Mouse (Mus musculus) stomach, embryonic 14.5 days (tissue): Measurements from ENCODE around the gene Abcc3. TPM values are rescaled to one million over a fixed set of nuclear protein-coding genes. Genes with fewer than 3 reads are reported as not detected.

ENCODE experiments used
- ATAC-seq: fragments of 200-750 bp; cut with Nextera tagmentation; 2 replicates; pipeline ENCODE4 v1.8.0; 2017; ENCODE audit warnings: low read depth, moderate TSS enrichment; ENCODE audit not compliant: insufficient number of reproducible peaks, insufficient read depth, low FRiP score
- H3K27ac ChIP-seq: fragments of 300-500 bp; sonication (generic); 2 replicates; pipeline ENCODE4 v1.5.1; 2014; ENCODE audit warnings: mild to moderate bottlenecking, low read length, moderate library complexity, mixed read lengths
- H3K27me3 ChIP-seq: fragments of 300-500 bp; sonication (generic); 2 replicates; pipeline ENCODE4 v1.6.1; 2014; ENCODE audit warnings: low read length, control low read depth, mixed read lengths; ENCODE audit not compliant: control insufficient read depth, insufficient read depth
- H3K36me3 ChIP-seq: fragments of 300-500 bp; sonication (generic); 2 replicates; pipeline ENCODE4 v1.6.1; 2014; ENCODE audit warnings: mild to moderate bottlenecking, control low read depth, low read length, moderate library complexity, mixed read lengths; ENCODE audit not compliant: control insufficient read depth, insufficient read depth
- H3K4me1 ChIP-seq: fragments of 300-500 bp; sonication (generic); 2 replicates; pipeline ENCODE4 v1.6.1; 2014; ENCODE audit warnings: low read length, control low read depth, mixed read lengths; ENCODE audit not compliant: control insufficient read depth, insufficient read depth
- H3K4me2 ChIP-seq: fragments of 300-500 bp; sonication (generic); replicated peaks from 2 replicates; pipeline ENCODE4 v1.6.1; 2014; ENCODE audit warnings: low read depth, low read length, control low read depth
- H3K4me3 ChIP-seq: fragments of 300-500 bp; sonication (generic); 2 replicates; pipeline ENCODE4 v1.5.1; 2014; ENCODE audit warnings: low read depth, low read length, control low read depth
- H3K9ac ChIP-seq: fragments of 300-500 bp; sonication (generic); replicated peaks from 2 replicates; pipeline ENCODE4 v1.6.1; 2014; ENCODE audit warnings: low read depth, mild to moderate bottlenecking, control low read depth, low read length, moderate library complexity, mixed read lengths
- H3K9me3 ChIP-seq: fragments of 300-500 bp; sonication (generic); 2 replicates; pipeline ENCODE4 v1.6.1; 2016; ENCODE audit warnings: low read depth, low read length, control low read depth; ENCODE audit not compliant: control insufficient read depth
- WGBS: fragments of 180-500 bp; shearing (Covaris S2); extraction: QIAGEN DNeasy Blood & Tissue Kit; methylation state at CpG from one replicate; pipeline ENCODE4 v1.1.7; 2014; 5-methylcytosine and 5-hydroxymethylcytosine counted together
- polyA plus RNA-seq: library from polyadenylated mRNA; unstranded; fragments of >200 nt; fragmentation: Nextera tagmentation; extraction: Ambion mirVana; gene quantifications from 2 replicates; pipeline ENCODE4 v1.2.1, GENCODE M21; 2014

The Abcc3 gene
- polyA plus RNA-seq, 1 experiment from 2014 or later, result 4.5 TPM

- H3K4me1 ChIP-seq, result peaks cover 26% of the 10 kb centered on the region
- ATAC-seq, result no peak
- 43% methylated on average over 1 of the region's 1 CpGs for WGBS
- H3K36me3 ChIP-seq, result no peaks in the 10 kb centered on the region; the same call in 1 of the 2 replicates
- H3K27ac ChIP-seq, result no peak overlapping the region
- H3K27me3 ChIP-seq, result no peaks in the 10 kb centered on the region
- no peak overlapping the region for H3K9ac ChIP-seq
- no peak overlapping the region for H3K4me3 ChIP-seq
- no peaks in the 10 kb centered on the region for H3K9me3 ChIP-seq
- H3K4me2 ChIP-seq, result no peak overlapping the region
These were observed 77.5 kb downstream of the Abcc3 start for GRCm38 (mm10) chr11:94315308-94315707.

- Histone ChIP-seq H3K27me3 (no peaks in the 10 kb centered on the region), H3K4me3 (no peak overlapping the region), H3K27ac (no peak overlapping the region), H3K4me1 (peaks cover 26% of the 10 kb centered on the region), H3K36me3 (no peaks in the 10 kb centered on the region; the same call in 1 of the 2 replicates), H3K4me2 (no peak overlapping the region), H3K9ac (no peak overlapping the region), H3K9me3 (no peaks in the 10 kb centered on the region)
- WGBS, result 47% methylated on average over 2 of the region's 2 CpGs
- no peak for ATAC-seq
These were observed 78.6 kb downstream of the Abcc3 start for GRCm38 (mm10) chr11:94314098-94314652.

DNA sequence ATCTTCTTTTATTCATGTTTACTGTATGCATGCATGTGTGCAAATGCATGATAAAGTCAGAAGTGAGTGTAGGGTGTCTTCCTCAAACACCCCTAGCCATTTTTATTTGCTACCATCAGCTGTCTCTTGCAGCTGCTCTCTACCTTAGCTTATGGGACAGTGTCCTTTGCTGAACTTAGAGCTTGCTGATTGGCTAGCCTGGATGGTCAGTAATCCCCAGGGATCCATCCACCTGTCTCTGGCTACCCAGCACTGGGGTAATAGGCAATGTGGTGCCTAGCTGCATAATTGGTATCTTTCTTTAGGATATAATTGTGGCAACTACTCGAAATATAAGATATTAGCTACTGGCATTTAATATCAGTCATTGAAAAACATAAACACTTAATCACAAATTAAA, 80.1 kb downstream of the Abcc3 start:
- H3K27ac ChIP-seq, result no peak overlapping the region
- no peak overlapping the region for H3K9ac ChIP-seq
- H3K4me1 ChIP-seq, result peaks cover 22% of the 10 kb centered on the region
- H3K4me2 ChIP-seq, result no peak overlapping the region
- 72% methylated on average over 1 of the region's 1 CpGs for WGBS
- H3K4me3 ChIP-seq, result no peak overlapping the region
- H3K36me3 ChIP-seq, result no peaks in the 10 kb centered on the region; the same call in 1 of the 2 replicates
- no peaks in the 10 kb centered on the region for H3K9me3 ChIP-seq
- no peaks in the 10 kb centered on the region for H3K27me3 ChIP-seq
- ATAC-seq, result no peak

DNA sequence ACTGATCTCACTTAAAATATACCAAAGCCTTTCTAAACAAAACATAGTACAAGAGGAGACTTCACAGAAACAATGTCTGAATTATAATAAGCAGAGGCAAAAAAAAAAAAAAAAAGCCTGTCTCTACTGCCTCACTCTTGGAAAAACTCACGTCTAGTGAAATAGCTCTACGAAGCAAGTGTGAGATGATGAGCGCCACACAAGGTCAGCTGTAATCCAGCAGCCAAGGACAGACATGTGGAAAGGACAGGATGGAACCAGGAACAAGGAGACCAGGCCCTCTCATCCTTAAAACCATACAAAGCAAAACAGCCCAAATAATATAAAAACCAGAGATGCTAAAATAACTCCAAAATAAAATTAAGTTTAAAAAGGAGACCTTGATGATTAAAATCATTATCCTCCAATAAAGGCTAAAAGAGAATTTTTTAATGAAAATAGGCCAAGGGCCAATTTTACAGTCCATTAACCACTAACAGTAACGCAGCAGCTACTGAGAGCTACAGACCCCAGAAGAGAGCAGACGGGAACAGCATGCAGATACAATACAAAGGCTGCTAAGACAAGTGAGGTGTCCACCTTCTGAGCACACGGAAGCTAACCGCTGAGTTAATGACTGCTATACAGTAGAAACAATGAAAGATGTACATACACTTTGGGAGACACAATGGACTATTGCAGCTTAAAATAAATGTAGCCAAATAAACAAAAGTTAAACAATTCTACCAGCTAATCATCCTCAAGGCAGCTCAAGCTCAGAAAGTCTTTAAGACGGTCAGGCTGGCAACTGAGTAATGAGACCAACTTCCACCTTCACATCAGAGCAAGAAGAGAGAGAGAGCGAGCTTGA, 97.6 kb downstream of the Abcc3 start:
- Histone ChIP-seq H3K4me3 (no peak overlapping the region), H3K27ac (no peak overlapping the region), H3K27me3 (no peaks in the 10 kb centered on the region), H3K4me2 (no peak overlapping the region), H3K9ac (no peak overlapping the region), H3K4me1 (no peaks in the 10 kb centered on the region), H3K9me3 (no peaks in the 10 kb centered on the region), H3K36me3 (peaks cover 92% of the 10 kb centered on the region)
- WGBS, result 84% methylated on average over 9 of the region's 9 CpGs
- ATAC-seq, result no peak

Other genes with a start within 250 kb of the Abcc3 start
- 24.2 and 30.5 TPM in 2 replicates for gene Tob1, start 181.5 kb downstream of the Abcc3 start, polyA plus RNA-seq
- 1.3 and 1.6 TPM in 2 replicates for gene Wfikkn2, start 147.0 kb downstream of the Abcc3 start, polyA plus RNA-seq
- gene Gm21885, start 111.1 kb downstream of the Abcc3 start, polyA plus RNA-seq, result 0.56 TPM in 1 of 2 replicates, not detected in the other
- 116 and 124 TPM in 2 replicates for gene Luc7l3, start 71.0 kb downstream of the Abcc3 start, polyA plus RNA-seq
- gene Ankrd40, start 65.0 kb downstream of the Abcc3 start, polyA plus RNA-seq, result 17.4 and 19.2 TPM in 2 replicates
- gene Cacna1g, start 81.2 kb upstream of the Abcc3 start, polyA plus RNA-seq, result 13.5 and 17.6 TPM in 2 replicates
- gene Spata20, start 93.2 kb upstream of the Abcc3 start, polyA plus RNA-seq, result 0.13 and 0.48 TPM in 2 replicates
- 7.5 and 11.1 TPM in 2 replicates for gene Epn3, start 107.0 kb upstream of the Abcc3 start, polyA plus RNA-seq
- 1.6 and 2.1 TPM in 2 replicates for gene Mycbpap, start 128.7 kb upstream of the Abcc3 start, polyA plus RNA-seq
- gene Rsad1, start 156.3 kb upstream of the Abcc3 start, polyA plus RNA-seq, result 3.1 and 3.4 TPM in 2 replicates
- gene Chad, start 172.1 kb upstream of the Abcc3 start, polyA plus RNA-seq, result 5.0 and 7.1 TPM in 2 replicates
- gene Acsf2, start 208.9 kb upstream of the Abcc3 start, polyA plus RNA-seq, result 7.1 and 9.3 TPM in 2 replicates
- 147 and 157 TPM in 2 replicates for gene Lrrc59, start 236.8 kb upstream of the Abcc3 start, polyA plus RNA-seq